Mouse (Mus musculus) lung, embryonic 16.5 days (tissue): ENCODE results near the gene Mfsd2b. TPM values are rescaled to one million over a fixed set of nuclear protein-coding genes. Genes with fewer than 3 reads are reported as not detected.
"Not testable (repeated sequence)": the region's sequence is repeated elsewhere in the genome, so short reads cannot be mapped to it uniquely, and the experiment has no call there.

Experiments used
- ATAC-seq: fragments of 200-750 bp; cut with Nextera tagmentation; 2 replicates; pipeline ENCODE4 v1.8.0; 2017; ENCODE audit warnings: low read depth, mild to moderate bottlenecking, moderate library complexity
- H3K27ac ChIP-seq: fragments of 300-500 bp; sonication (generic); 2 replicates; pipeline ENCODE4 v1.5.1; 2014; ENCODE audit warnings: mild to moderate bottlenecking, control low read depth, low read length
- H3K27me3 ChIP-seq: fragments of 300-500 bp; sonication (generic); 2 replicates; pipeline ENCODE4 v1.6.1; 2014; ENCODE audit warnings: low read depth, low read length, mixed read lengths; ENCODE audit not compliant: control insufficient read depth, insufficient read depth
- H3K36me3 ChIP-seq: fragments of 300-500 bp; sonication (generic); 2 replicates; pipeline ENCODE4 v1.6.1; 2014; ENCODE audit warnings: low read length; ENCODE audit not compliant: control insufficient read depth, insufficient read depth
- H3K4me1 ChIP-seq: fragments of 300-500 bp; sonication (generic); replicated peaks from 2 replicates; pipeline ENCODE4 v1.6.1; 2014; ENCODE audit warnings: low read length, mixed read lengths; ENCODE audit not compliant: control insufficient read depth, insufficient read depth
- H3K4me2 ChIP-seq: fragments of 300-500 bp; sonication (generic); 2 replicates; pipeline ENCODE4 v1.6.1; 2014; ENCODE audit warnings: low read depth, low read length, control low read depth
- H3K4me3 ChIP-seq: fragments of 300-500 bp; sonication (generic); 2 replicates; pipeline ENCODE4 v1.5.1; 2014; ENCODE audit warnings: mild to moderate bottlenecking, low read length, control low read depth
- H3K9ac ChIP-seq: fragments of 300-500 bp; sonication (generic); 2 replicates; pipeline ENCODE4 v1.6.1; 2014; ENCODE audit warnings: low read length, control low read depth
- H3K9me3 ChIP-seq: fragments of 300-500 bp; sonication (generic); 2 replicates; pipeline ENCODE4 v1.6.1; 2016; ENCODE audit warnings: low read length; ENCODE audit not compliant: control insufficient read depth
- WGBS: fragments of 180-500 bp; shearing (Covaris S2); extraction: QIAGEN DNeasy Blood & Tissue Kit; methylation state at CpG from one replicate; pipeline ENCODE4 v1.1.7; 2014; 5-methylcytosine and 5-hydroxymethylcytosine counted together
- polyA plus RNA-seq: library from polyadenylated mRNA; unstranded; fragments of >200 nt; fragmentation: Nextera tagmentation; extraction: Ambion mirVana; gene quantifications from 2 replicates; pipeline ENCODE4 v1.2.1, GENCODE M21; 2015

Mfsd2b gene
- polyA plus RNA-seq: 1.8 and 2.3 TPM in 2 replicates

DNA sequence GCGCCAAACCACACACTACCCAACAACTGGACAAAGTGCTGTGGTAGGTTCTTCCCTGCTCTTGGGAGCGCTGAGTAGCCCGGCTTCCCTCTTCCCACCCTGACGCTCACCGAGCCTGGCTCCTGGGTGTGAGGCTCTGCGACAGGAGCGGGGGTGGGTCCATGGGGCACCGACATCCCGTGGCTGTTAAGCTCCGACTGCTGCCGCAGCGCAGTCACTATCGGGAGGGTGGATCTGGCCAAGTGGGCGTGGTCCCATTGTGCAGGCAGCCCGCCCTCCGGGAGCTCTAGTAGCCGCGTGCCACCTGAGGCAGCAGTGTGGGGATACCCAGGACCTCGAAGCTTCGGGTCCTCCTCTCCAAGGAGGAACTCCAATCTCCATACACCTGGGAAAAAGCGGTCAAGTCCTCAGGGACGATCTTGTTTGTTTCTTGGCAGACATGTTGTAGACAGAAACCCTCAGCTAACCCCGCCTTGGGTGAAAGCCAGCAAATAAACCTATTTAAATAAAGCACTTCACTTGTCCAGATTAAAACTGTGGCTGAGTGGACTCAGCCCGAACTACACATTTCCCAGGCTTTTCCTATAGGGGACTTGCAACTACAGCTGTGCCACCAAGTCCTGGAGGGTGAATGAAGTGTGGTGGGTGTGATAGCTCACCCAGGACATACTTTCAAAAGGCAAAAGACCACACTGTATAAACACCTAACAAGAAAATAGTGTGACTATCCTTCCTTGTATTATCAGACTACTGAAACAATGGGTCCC, at the start of gene Mfsd2b:
Gene Mfsd2b (minus strand): TSS at position 199 of the 767 bp plus-strand sequence.
- Histone ChIP-seq H3K4me3 (peak within 1 kb of the TSS; percentile 37), H3K9ac (peak within 1 kb of the TSS; percentile 58), H3K27me3 (no peaks in the 10 kb centered on the region; the same call in 1 of the 2 replicates), H3K4me2 (peak within 1 kb of the TSS; percentile 84), H3K9me3 (no peaks in the 10 kb centered on the region; the same call in 1 of the 2 replicates), H3K4me1 (peaks cover 14% of the 10 kb centered on the region), H3K27ac (peak within 1 kb of the TSS; percentile 7; the same call in 1 of the 2 replicates), H3K36me3 (peaks cover 4% of the 10 kb centered on the region)
- peak; percentile 96 for ATAC-seq
- WGBS: 2% methylated on average over 24 of the region's 24 CpGs

DNA sequence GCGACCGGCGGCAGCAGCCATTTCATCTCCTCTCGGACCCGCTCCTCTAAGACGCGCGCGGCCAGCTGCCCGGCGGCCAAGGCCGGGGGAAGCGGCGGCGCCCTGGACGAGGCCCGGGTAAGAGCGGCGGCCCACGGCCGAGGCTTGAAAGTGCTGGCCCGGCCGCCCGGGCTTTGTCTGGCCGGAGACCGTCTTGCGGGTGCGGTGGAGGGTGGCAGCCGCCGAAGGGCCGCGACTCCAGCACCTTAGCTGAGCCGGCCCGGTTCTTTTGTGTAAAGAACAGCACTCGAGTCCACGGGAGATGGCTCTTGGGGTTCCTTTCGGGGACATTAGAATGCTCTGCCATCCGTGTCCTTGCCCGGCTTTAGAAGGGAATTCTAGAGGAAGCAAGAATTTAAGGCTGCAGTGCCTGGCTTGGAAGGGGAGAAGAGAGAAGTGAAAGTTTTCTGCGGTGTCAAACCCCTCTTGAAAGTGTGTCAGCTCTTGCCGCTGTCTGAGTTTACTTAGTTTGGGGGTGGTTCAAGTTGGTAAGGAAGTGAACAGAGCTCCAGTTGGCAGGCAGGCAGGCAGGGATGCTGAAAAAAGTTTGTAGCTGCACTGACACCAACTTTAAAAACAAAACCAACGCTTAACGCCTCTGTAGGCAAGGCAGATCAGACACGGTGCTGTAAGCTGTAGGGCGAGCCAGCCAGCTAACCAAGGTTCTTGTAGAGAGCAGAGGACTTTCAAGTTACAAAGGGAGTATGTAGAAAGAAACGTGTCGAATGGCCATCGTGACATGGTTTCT, 43.8 kb upstream of the Mfsd2b start:
- H3K27ac ChIP-seq: peak overlapping the region; percentile 88
- no peaks in the 10 kb centered on the region for H3K27me3 ChIP-seq
- peak; percentile 64 for ATAC-seq
- H3K9ac ChIP-seq: peak overlapping the region; percentile 100
- H3K4me3 ChIP-seq: peak overlapping the region; percentile 88
- H3K4me2 ChIP-seq: peak overlapping the region; percentile 76
- H3K36me3 ChIP-seq: no peaks in the 10 kb centered on the region
- H3K9me3 ChIP-seq: no peaks in the 10 kb centered on the region
- peaks cover 5% of the 10 kb centered on the region for H3K4me1 ChIP-seq
- WGBS: 0% methylated on average over 43 of the region's 48 CpGs

GRCm38 (mm10) chr12:4916994-4917804, 43.0 kb upstream of the Mfsd2b start, which contains the start of gene Atad2b:
TSS of gene Atad2b (plus strand) at chr12:4917353.
- Histone ChIP-seq H3K4me3 (peak within 1 kb of the TSS; percentile 88), H3K4me2 (peak within 1 kb of the TSS; percentile 76), H3K9me3 (no peaks in the 10 kb centered on the region), H3K27me3 (no peaks in the 10 kb centered on the region), H3K4me1 (peaks cover 5% of the 10 kb centered on the region), H3K9ac (peak within 1 kb of the TSS; percentile 100), H3K36me3 (no peaks in the 10 kb centered on the region), H3K27ac (peak within 1 kb of the TSS; percentile 88)
- WGBS: under 1% methylated on average over 82 of the region's 89 CpGs
- peak; percentile 97 for ATAC-seq

DNA sequence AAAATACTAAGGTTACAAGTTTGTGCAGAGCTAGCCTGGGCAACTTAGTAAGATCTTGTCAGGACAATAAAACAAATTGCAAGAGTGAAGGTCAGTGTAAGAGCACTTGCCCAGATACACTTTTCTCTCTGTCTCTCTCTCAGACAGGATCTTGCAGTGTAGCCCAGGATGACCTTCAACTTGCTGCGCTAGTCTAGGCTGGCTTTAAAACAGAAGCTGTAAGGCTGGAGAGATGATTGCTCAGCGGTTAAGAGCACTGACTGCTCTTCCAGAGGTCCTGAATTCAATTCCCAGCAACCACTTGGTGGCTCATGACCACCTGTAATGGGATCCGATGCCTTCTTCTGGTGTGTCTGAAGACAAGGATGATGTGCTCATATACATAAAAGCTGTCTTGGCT, 40.8 kb upstream of the Mfsd2b start:
- WGBS: 80% methylated on average over 3 of the region's 3 CpGs
- no peaks in the 10 kb centered on the region for H3K27me3 ChIP-seq
- no peaks in the 10 kb centered on the region for H3K9me3 ChIP-seq
- peaks cover 5% of the 10 kb centered on the region for H3K4me1 ChIP-seq
- H3K4me3 ChIP-seq: no peak overlapping the region
- no peak overlapping the region for H3K4me2 ChIP-seq
- ATAC-seq: no peak
- H3K9ac ChIP-seq: no peak overlapping the region
- no peaks in the 10 kb centered on the region for H3K36me3 ChIP-seq
- H3K27ac ChIP-seq: no peak overlapping the region

GRCm38 (mm10) chr12:4914441-4914840, 40.3 kb upstream of the Mfsd2b start:
- Histone ChIP-seq H3K9me3 (no peaks in the 10 kb centered on the region), H3K36me3 (no peaks in the 10 kb centered on the region), H3K4me3 (no peak overlapping the region), H3K9ac (no peak overlapping the region), H3K4me1 (peaks cover 4% of the 10 kb centered on the region), H3K4me2 (no peak overlapping the region), H3K27ac (no peak overlapping the region), H3K27me3 (no peaks in the 10 kb centered on the region)
- no peak for ATAC-seq
- 48% methylated on average over 3 of the region's 3 CpGs for WGBS

GRCm38 (mm10) chr12:4911716-4912115, 37.6 kb upstream of the Mfsd2b start:
- H3K27me3 ChIP-seq: no peaks in the 10 kb centered on the region
- no peaks in the 10 kb centered on the region for H3K36me3 ChIP-seq
- no peak overlapping the region for H3K4me3 ChIP-seq
- ATAC-seq: no peak
- H3K9me3 ChIP-seq: no peaks in the 10 kb centered on the region
- H3K9ac ChIP-seq: no peak overlapping the region
- H3K27ac ChIP-seq: no peak overlapping the region
- 68% methylated on average over 4 of the region's 4 CpGs for WGBS
- no peaks in the 10 kb centered on the region for H3K4me1 ChIP-seq
- no peak overlapping the region for H3K4me2 ChIP-seq

GRCm38 (mm10) chr12:4910496-4910895, 36.3 kb upstream of the Mfsd2b start:
- not testable (repeated sequence) for H3K4me3 ChIP-seq, H3K27me3 ChIP-seq, H3K9ac ChIP-seq, H3K27ac ChIP-seq, H3K36me3 ChIP-seq, H3K4me2 ChIP-seq, ATAC-seq, H3K9me3 ChIP-seq, H3K4me1 ChIP-seq
- 74% methylated on average over 1 of the region's 1 CpGs for WGBS

DNA sequence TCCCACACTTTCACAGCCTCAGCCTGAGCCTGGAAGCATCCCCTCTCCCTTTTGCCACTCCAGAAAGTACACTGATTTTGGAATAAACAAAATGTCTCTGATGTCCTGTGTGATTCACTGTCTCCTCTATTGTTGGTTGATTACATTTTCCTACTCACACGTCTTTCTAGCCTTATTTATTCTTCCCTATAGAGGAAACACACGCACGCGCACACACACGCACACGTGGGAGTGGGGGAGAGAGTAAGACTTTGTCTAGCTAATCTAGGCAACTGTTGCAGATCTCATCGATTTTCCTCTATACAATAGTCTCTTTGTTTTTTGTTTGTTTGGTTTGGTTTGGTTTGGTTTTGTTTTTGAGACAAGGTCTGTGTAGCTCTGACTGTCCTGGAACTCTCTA, 34.2 kb upstream of the Mfsd2b start:
- Histone ChIP-seq H3K4me2 (no peak overlapping the region), H3K36me3 (no peaks in the 10 kb centered on the region), H3K9me3 (no peaks in the 10 kb centered on the region), H3K9ac (no peak overlapping the region), H3K27me3 (no peaks in the 10 kb centered on the region), H3K4me3 (no peak overlapping the region), H3K27ac (no peak overlapping the region), H3K4me1 (peaks cover 2% of the 10 kb centered on the region; the same call in 1 of the 2 replicates)
- no peak for ATAC-seq
- WGBS: 81% methylated on average over 7 of the region's 7 CpGs
